Mouse (Mus musculus): ENCODE data around the gene Clrn1.

DNA sequence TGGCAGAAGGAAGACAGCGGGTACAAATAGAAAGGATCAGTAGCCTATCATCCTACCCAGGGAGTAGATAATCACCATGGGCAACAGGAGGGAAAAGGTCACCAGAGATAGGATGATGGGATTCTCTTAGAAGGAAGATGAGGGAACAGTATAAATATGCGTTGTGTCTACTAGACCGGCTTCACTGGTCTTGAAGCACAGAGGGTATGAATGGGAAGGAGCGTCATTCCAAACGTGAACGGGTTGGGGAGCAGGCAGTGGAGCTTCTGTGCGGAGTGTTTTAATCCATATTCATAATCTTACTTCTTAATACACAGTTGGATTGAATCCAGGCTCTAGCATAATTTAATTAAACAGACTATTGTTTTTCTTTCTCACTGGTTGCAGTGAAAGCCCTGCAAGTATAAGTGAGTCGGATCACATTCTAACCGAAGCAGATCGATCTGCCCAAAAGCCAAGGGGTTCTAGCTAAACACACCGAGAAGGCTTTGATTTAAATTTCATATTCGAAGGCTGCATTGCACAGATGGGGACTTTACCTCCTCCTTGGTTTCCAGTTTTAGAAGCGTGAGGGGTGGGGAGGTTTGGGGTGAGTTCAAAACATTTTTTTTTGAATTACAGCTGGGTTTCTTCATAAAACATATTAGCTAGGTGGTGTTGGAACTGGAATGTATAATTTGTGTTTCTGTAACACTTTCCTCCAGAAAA lies 17.1 kb upstream of the Clrn1 start:
- TF ChIP-seq CTCF (IDR thresholded peaks at IDR 0.05; ENCODE audit: control insufficient read depth, insufficient read depth, insufficient replicate concordance, low read depth, low read length), result no peak
- no peak for TF ChIP-seq POLR2A (IDR thresholded peaks at IDR 0.05; ENCODE audit: control insufficient read depth, low read depth, low read length)

All from testis, adult 2 months (tissue).